Mouse (Mus musculus): Measurements from ENCODE around the gene Mxra8.

- TF ChIP-seq CTCF (IDR thresholded peaks at IDR 0.05; ENCODE audit: extremely low read depth, insufficient read depth, low read length) (no peak), POLR2A (IDR thresholded peaks at IDR 0.05; ENCODE audit: extremely low read depth, insufficient read depth, low read length) (no peak)
Observed at GRCm38 (mm10) chr4:155823443-155823842, 16.0 kb upstream of the Mxra8 start.
